Mouse (Mus musculus) right cerebral cortex, adult 18-20 months (tissue): ENCODE measurements at regions not wholly inside any gene's neighbourhood (a gene's known extent, or its start where the extent isn't known, plus 50 kb on each side); places are given as distances from the start of the nearest gene placed in this dataset.

Source experiments
- DNase-seq: peaks from one replicate; pipeline ENCODE4 v3.0.0; 2022; ENCODE audit warnings: mixed read lengths

- DNase-seq, result no peak
Observed at GRCm38 (mm10) chr15:70982719-70983118, 2851.6 kb upstream of the Gm6569 start.

DNA sequence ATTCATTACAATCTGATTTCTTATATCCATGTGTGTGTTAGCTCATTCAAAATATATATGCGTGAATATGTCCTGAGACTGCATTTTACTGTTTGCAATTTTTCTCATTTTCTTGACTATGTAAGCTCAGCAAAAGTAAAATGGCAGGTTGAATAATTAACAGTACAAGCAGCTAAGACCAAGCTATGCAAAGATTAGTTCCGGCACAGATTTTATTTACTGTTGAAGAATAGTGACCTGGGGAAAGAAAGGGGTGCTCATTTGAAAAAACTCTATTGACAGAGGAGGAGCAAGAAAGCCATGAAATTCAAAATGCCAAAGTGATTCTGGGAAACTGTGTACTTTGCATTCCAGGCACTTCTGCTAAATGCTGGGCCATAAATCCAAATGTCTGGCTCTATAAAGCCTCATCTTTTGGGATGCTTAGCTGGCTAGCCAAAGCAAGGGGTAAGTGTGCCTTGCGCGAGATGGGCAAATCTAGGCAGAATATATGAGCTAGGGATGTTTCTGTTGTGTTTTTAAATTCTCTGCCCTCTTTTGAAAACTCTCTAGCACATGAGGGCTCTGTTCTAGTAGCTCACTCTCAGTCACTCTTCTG, 2846.3 kb upstream of the Gm6569 start:
- DNase-seq, result no peak

DNA sequence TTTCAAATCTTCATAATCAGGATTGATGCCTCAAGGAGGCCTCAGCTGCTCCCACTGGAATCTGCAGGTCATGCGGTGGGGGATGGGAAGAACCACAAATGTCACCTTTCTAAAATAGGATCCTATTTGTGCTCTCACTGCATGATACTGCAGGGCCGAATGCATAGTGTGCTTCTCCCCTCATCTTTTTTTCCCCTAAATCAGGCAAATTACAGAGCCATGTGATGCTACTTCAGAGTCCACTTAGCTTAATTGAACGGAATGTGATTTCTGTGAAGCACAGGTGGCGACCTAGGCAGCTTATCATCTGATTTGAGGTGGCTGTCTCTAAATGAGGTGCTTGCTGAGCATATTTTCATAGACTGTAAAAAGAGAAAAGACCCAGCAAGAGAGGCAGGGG, 2841.0 kb upstream of the Gm6569 start:
- DNase-seq, result no peak

DNA sequence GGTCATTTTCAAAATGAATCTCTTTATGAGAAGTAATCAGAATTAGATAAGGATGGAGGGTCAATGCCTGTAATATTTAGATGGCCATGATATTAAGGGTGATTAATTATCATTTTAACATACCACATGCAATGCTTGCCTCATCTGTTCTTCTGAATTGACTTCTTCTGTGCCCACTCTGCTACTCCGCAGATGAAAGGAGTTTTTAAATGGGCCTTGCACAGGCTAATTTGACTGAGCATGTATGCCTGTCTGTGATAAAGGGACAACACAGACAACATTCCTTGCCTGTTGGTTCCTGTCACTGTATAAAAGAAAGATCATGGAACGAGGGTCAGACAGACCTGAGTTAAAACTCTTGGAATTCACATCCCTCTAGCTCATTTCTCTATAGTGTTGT, 2824.0 kb upstream of the Gm6569 start:
- DNase-seq, result no peak

DNA sequence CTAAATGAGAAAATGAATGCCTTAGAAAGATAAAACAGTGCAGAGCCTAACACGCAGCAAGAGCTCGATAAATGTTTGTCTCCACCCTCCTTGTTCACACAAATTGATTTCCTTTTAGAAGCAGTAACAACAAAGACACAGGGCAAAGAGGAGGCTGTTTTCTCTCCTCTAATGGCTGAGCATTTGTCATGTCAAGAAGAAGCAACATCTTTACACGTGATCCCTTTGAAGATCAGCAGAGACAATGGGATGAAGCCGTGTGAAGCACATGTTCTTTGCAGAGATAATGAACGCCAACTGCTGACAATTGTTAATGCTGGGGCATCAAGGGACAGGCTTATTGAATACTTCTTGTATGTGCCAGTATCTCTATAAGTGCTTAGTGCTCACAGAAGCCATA, 2823.6 kb upstream of the Gm6569 start:
- DNase-seq, result no peak

- no peak for DNase-seq
Observed at GRCm38 (mm10) chr15:71054251-71054852, 2780.0 kb upstream of the Gm6569 start.

DNA sequence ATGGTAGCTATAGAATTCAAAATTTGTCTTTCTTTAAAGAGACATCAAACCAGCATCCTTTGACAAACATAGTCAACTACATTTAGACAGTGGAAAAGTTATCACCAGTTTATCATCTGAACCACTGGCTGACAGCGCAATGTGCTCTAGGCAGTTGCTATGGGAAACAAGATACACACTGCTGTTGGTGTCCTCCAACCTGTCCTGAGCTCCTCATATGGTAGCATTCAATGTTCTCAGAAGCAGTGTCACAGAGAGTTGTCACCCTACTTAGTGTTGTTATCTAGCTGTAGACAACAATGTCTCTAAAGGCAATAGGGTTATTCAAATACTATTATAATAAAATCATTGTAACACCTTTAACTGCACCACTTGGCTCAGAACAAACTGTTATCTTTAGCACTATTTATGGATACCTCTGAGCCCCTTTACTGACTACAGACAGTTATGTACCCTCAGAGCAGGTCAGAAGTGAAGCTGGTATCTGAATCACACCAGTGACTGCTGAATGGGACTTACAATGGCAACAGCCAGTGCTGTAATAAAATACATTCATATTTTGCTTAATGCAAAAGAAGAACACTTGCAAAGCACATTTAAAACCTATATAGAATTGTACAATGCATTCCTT, 2747.9 kb upstream of the Gm6569 start:
- DNase-seq, result no peak

DNA sequence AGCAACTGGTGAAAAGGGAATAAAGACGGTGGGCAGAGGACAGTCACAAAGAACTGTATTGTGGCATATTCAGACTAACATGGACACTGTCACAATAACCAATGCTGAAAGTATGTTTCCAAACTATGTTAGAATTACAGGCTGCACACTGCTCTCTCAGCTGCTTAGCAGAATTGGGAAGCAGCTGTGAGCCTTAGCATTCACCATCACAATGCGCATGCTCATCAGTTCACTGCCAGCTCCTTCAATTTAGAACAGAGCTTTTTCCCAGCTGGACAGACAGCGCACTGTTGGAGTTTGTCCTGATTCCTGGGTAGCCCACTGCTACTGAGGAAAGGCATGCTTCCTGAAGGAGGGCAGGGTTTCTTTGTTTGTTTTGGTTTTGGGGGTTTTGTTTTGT, 2735.2 kb upstream of the Gm6569 start:
- peak; percentile 16 for DNase-seq

DNA sequence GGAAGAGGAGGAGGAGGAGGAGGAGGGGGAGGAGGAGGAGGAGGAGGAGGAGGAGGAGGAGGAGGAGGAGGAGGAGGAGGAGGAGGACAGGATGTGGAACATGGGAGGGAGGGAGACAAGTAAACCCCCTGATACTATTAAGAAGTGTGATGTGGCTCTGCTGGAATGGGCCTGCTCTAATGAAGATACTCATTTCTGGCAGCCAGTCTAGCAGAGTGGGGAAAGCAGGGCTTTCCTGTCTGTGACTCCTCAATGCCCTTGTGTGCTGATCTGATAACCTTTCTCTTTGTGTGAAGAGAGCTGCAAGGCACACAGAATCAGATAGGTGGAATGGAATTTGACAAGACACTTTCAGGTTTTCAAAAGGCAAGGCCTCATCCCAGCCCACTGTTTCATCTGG, 2704.6 kb upstream of the Gm6569 start:
- DNase-seq, result no peak

DNA sequence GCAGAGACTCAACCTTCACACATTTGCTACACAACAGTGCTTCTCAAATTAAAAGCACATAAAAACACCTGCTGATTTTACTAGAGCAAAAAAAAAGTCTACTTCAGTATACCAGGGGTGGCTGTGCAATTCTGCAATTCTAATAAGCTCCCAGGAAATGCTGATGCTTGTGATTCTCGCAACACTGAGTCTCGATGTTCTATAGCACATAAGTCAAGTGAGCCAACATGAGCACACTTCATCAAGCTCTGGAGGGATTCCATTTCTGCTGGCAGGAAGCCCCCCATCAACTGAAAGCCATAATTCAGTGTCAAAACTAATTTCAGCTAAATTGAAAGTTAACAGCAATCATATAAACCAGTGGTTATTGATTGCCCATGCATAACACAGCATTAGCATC, 2676.7 kb upstream of the Gm6569 start:
- DNase-seq, result no peak

- peak; percentile 1 for DNase-seq
Observed at GRCm38 (mm10) chr15:71162097-71162496, 2672.3 kb upstream of the Gm6569 start.

- DNase-seq, result peak; percentile 54
Observed at GRCm38 (mm10) chr15:71195011-71195739, 2639.2 kb upstream of the Gm6569 start.

DNA sequence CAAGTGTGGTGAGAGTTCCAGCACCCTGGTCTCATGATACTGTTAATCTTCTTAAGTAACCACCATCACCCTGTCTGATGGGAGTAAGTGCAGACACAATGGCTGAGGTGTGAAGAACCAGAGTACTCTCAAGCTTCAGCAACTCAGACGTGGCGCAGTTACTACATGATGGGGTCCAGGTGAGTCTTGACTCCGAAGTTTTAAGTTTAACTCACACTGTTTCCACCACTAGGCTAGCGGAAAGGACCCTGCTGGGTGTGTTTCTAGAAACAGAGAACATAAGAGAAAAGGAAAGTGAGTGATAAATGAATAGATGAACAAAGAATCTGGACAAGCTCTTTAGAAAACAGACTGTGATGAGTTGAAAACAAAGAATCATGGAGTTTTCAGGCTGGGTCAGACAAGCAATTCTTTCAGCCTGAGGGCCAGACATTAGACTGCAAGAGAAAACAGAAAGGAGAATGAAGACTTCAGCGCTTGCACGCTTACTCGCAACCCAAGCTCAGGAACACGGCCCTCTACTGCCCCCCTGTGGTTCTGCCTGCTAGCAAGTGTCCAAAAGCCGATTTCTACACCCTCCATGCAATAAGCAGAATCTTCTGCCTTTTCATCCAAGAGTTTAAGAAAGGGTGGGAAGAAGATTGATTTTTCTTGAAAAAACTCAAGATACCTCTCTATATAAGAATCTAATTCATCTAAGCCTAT, 2593.6 kb upstream of the Gm6569 start:
- DNase-seq, result peak; percentile 86

DNA sequence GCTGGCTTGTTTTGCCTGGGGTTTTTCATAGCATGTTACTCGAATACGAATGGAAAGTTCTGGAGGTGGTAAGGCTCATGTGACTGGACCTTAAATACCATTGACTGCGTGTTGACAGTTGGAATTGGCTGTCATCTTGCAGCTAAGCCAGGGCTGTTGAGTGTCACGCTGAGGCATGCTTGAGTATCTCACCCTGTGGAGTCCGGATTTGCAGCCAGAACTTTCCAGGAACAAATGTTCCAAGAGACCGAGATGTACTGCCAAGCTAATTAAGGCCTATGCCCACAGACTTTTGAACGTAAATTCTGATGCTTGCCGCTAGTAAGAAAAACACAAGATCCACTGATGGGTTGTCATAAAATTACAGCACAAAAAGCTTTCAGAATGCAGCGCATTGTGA, 2590.8 kb upstream of the Gm6569 start:
- peak; percentile 68 for DNase-seq

GRCm38 (mm10) chr15:71275876-71276565, 2558.3 kb upstream of the Gm6569 start:
- no peak for DNase-seq

DNA sequence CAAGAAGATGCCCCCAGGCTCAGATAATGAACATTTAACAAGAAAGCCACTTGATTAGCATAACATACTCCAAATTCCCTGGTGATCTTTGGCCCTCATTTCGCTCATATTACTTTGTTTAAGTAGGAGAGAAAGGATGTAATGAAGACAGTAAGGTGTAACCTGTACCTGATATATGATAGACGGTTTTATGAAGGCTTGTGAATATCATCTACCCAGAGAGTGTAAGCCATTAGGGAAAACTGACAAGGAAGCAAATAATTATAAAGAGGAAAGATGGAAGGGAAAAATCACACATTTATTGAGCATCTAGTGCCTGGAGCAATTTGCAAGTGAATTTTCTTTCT, 2557.8 kb upstream of the Gm6569 start:
- DNase-seq, result no peak

GRCm38 (mm10) chr15:71277388-71277787, 2557.0 kb upstream of the Gm6569 start:
- no peak for DNase-seq

- peak; percentile 5 for DNase-seq
Observed at GRCm38 (mm10) chr15:71283775-71284174, 2550.6 kb upstream of the Gm6569 start.

DNA sequence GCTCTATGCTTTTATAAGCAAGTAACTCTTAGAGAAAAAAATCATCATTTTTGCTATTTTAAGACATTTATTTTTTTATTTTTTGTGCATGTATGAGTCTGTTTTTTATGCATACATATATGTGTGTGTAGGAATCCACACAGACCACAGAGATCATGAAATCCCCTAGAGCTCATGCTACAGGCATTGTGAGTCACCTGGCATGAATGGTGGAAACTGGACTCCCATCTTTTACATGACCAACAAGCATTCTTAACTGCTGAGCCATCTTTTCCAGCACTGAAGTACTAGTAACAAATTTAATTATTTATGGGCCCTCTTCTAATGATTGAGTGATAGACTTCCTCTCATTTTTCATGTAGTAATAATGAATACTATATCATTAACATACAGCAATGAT, 2531.8 kb upstream of the Gm6569 start:
- no peak for DNase-seq

DNA sequence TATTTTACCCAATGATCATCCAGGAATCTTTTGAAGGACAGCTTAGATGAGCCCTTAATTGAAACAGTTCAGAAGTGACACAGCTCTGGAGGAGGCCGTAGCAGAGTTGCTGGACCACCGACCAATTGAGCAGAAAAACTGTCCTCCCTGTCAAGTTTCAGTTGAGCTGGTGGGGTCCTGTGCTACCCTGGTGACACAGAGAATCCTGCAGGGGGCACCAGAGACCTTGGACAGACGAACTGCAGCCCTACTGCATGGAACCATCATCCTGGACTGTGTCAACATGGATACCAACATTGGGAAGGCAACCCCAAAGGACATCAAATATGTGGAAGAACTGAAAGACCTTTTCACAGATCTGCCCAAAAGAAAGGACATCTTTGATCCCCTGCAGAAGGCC, 2524.1 kb upstream of the Gm6569 start:
- no peak for DNase-seq

- no peak for DNase-seq
Observed at GRCm38 (mm10) chr15:71326596-71326995, 2507.8 kb upstream of the Gm6569 start.

GRCm38 (mm10) chr15:71358189-71358790, 2476.1 kb upstream of the Gm6569 start:
- no peak for DNase-seq
